Mouse (Mus musculus): ENCODE measurements around the gene Camta1.

GRCm38 (mm10) chr4:151222635-151223034, 639.0 kb downstream of the Camta1 start:
- TF ChIP-seq CTCF (IDR thresholded peaks at IDR 0.05; ENCODE audit: borderline replicate concordance, control insufficient read depth, extremely low read depth, insufficient read depth, low read length, poor library complexity) = no peak
- TF ChIP-seq POLR2A (IDR thresholded peaks at IDR 0.05; ENCODE audit: control insufficient read depth, extremely low read depth, insufficient read depth, low read length, poor library complexity) = no peak
